Mouse (Mus musculus): ENCODE measurements around the gene Atl1.

GRCm38 (mm10) chr12:69941655-69942329, 49.4 kb downstream of the Atl1 start:
- no peak for TF ChIP-seq CTCF (IDR thresholded peaks at IDR 0.05; ENCODE audit: borderline replicate concordance, insufficient read depth, low read length)
- TF ChIP-seq POLR2A (IDR thresholded peaks at IDR 0.05; ENCODE audit: low read depth, low read length), result no peak

All from embryonic fibroblast, embryonic 13.5 days (primary cell).